Mouse (Mus musculus): ENCODE measurements around the gene Cbx1. TPM values are rescaled to one million over a fixed set of nuclear protein-coding genes. Genes with fewer than 3 reads are reported as not detected.
"Not testable (repeated sequence)": the region's sequence is repeated elsewhere in the genome, so short reads cannot be mapped to it uniquely, and the experiment has no call there.

Cbx1 gene
- polyA plus RNA-seq, 1 experiment: not detected

GRCm38 (mm10) chr11:96834127-96834526 lies 45.2 kb downstream of the Cbx1 start:
- no peak overlapping the region for H3K4me3 ChIP-seq (ENCODE audit: insufficient read depth, low read depth, low read length)
- no peak overlapping the region for H3K27ac ChIP-seq (ENCODE audit: insufficient read depth, low read depth, low read length)
- TF ChIP-seq CTCF (IDR thresholded peaks at IDR 0.05; ENCODE audit: insufficient read depth, low read depth, low read length): no peak
- H3K4me1 ChIP-seq (ENCODE audit: control insufficient read depth, insufficient read depth, low read length): no peaks in the 10 kb centered on the region
- 100% methylated on average over 1 of the region's 1 CpGs for WGBS

GRCm38 (mm10) chr11:96837298-96837697 lies 48.4 kb downstream of the Cbx1 start:
- no peak overlapping the region for H3K27ac ChIP-seq (ENCODE audit: insufficient read depth, low read depth, low read length)
- no peak overlapping the region for H3K4me3 ChIP-seq (ENCODE audit: insufficient read depth, low read depth, low read length)
- peaks cover 4% of the 10 kb centered on the region for H3K4me1 ChIP-seq (ENCODE audit: control insufficient read depth, insufficient read depth, low read length)
- TF ChIP-seq CTCF (IDR thresholded peaks at IDR 0.05; ENCODE audit: insufficient read depth, low read depth, low read length) (no peak), POLR2A (IDR thresholded peaks at IDR 0.05; ENCODE audit: insufficient read depth, low read depth, low read length) (no peak)
- 41% methylated on average over 9 of the region's 9 CpGs for WGBS

GRCm38 (mm10) chr11:96838341-96838740 lies 49.4 kb downstream of the Cbx1 start:
- Histone ChIP-seq H3K4me3 (ENCODE audit: insufficient read depth, low read depth, low read length) (no peak overlapping the region), H3K4me1 (ENCODE audit: control insufficient read depth, insufficient read depth, low read length) (peaks cover 4% of the 10 kb centered on the region), H3K27ac (ENCODE audit: insufficient read depth, low read depth, low read length) (no peak overlapping the region)
- TF ChIP-seq CTCF (IDR thresholded peaks at IDR 0.05; ENCODE audit: insufficient read depth, low read depth, low read length): no peak
- no peak for TF ChIP-seq POLR2A (IDR thresholded peaks at IDR 0.05; ENCODE audit: insufficient read depth, low read depth, low read length)
- 73% methylated on average over 4 of the region's 4 CpGs for WGBS

- WGBS: 87% methylated on average over 7 of the region's 7 CpGs
- no peak overlapping the region for H3K4me3 ChIP-seq (ENCODE audit: insufficient read depth, low read depth, low read length)
- no peak for TF ChIP-seq POLR2A (IDR thresholded peaks at IDR 0.05; ENCODE audit: insufficient read depth, low read depth, low read length)
- TF ChIP-seq CTCF (IDR thresholded peaks at IDR 0.05; ENCODE audit: insufficient read depth, low read depth, low read length): no peak
- H3K4me1 ChIP-seq (ENCODE audit: control insufficient read depth, insufficient read depth, low read length): peaks cover 4% of the 10 kb centered on the region
- H3K27ac ChIP-seq (ENCODE audit: insufficient read depth, low read depth, low read length): no peak overlapping the region
These were observed 50.5 kb downstream of the Cbx1 start for GRCm38 (mm10) chr11:96839428-96839827.

GRCm38 (mm10) chr11:96839877-96840276 lies 51.0 kb downstream of the Cbx1 start:
- 69% methylated on average over 3 of the region's 3 CpGs for WGBS
- Histone ChIP-seq H3K27ac (ENCODE audit: insufficient read depth, low read depth, low read length) (no peak overlapping the region), H3K4me1 (ENCODE audit: control insufficient read depth, insufficient read depth, low read length) (peaks cover 4% of the 10 kb centered on the region), H3K4me3 (ENCODE audit: insufficient read depth, low read depth, low read length) (no peak overlapping the region)
- no peak for TF ChIP-seq POLR2A (IDR thresholded peaks at IDR 0.05; ENCODE audit: insufficient read depth, low read depth, low read length)
- no peak for TF ChIP-seq CTCF (IDR thresholded peaks at IDR 0.05; ENCODE audit: insufficient read depth, low read depth, low read length)

- 37% methylated on average over 8 of the region's 8 CpGs for WGBS
- H3K4me1 ChIP-seq (ENCODE audit: control insufficient read depth, insufficient read depth, low read length): peaks cover 4% of the 10 kb centered on the region
- TF ChIP-seq POLR2A (IDR thresholded peaks at IDR 0.05; ENCODE audit: insufficient read depth, low read depth, low read length) (no peak), CTCF (IDR thresholded peaks at IDR 0.05; ENCODE audit: insufficient read depth, low read depth, low read length) (no peak)
- H3K4me3 ChIP-seq (ENCODE audit: insufficient read depth, low read depth, low read length): no peak overlapping the region
- H3K27ac ChIP-seq (ENCODE audit: insufficient read depth, low read depth, low read length): no peak overlapping the region
These were observed 51.4 kb downstream of the Cbx1 start for GRCm38 (mm10) chr11:96840290-96840689.

GRCm38 (mm10) chr11:96843627-96844026 lies 54.7 kb downstream of the Cbx1 start:
- H3K4me1 ChIP-seq (ENCODE audit: control insufficient read depth, insufficient read depth, low read length): peaks cover 4% of the 10 kb centered on the region
- TF ChIP-seq CTCF (IDR thresholded peaks at IDR 0.05; ENCODE audit: insufficient read depth, low read depth, low read length) (no peak), POLR2A (IDR thresholded peaks at IDR 0.05; ENCODE audit: insufficient read depth, low read depth, low read length) (no peak)
- WGBS: 59% methylated on average over 3 of the region's 3 CpGs
- no peak overlapping the region for H3K4me3 ChIP-seq (ENCODE audit: insufficient read depth, low read depth, low read length)
- no peak overlapping the region for H3K27ac ChIP-seq (ENCODE audit: insufficient read depth, low read depth, low read length)

GRCm38 (mm10) chr11:96847240-96847639 lies 58.3 kb downstream of the Cbx1 start:
- WGBS: 59% methylated on average over 3 of the region's 3 CpGs
- Histone ChIP-seq H3K4me1 (ENCODE audit: control insufficient read depth, insufficient read depth, low read length) (peaks cover 9% of the 10 kb centered on the region), H3K27ac (ENCODE audit: insufficient read depth, low read depth, low read length) (no peak overlapping the region), H3K4me3 (ENCODE audit: insufficient read depth, low read depth, low read length) (no peak overlapping the region)
- TF ChIP-seq POLR2A (IDR thresholded peaks at IDR 0.05; ENCODE audit: insufficient read depth, low read depth, low read length): no peak
- TF ChIP-seq CTCF (IDR thresholded peaks at IDR 0.05; ENCODE audit: insufficient read depth, low read depth, low read length): no peak

GRCm38 (mm10) chr11:96848694-96849093 lies 59.8 kb downstream of the Cbx1 start:
- Histone ChIP-seq H3K27ac (ENCODE audit: insufficient read depth, low read depth, low read length) (no peak overlapping the region), H3K4me3 (ENCODE audit: insufficient read depth, low read depth, low read length) (no peak overlapping the region), H3K4me1 (ENCODE audit: control insufficient read depth, insufficient read depth, low read length) (peaks cover 9% of the 10 kb centered on the region)
- 52% methylated on average over 9 of the region's 9 CpGs for WGBS
- TF ChIP-seq POLR2A (IDR thresholded peaks at IDR 0.05; ENCODE audit: insufficient read depth, low read depth, low read length): no peak

- H3K4me3 ChIP-seq (ENCODE audit: insufficient read depth, low read depth, low read length); H3K27ac ChIP-seq (ENCODE audit: insufficient read depth, low read depth, low read length); H3K4me1 ChIP-seq (ENCODE audit: control insufficient read depth, insufficient read depth, low read length): not testable (repeated sequence)
- 69% methylated on average over 5 of the region's 5 CpGs for WGBS
These were observed 60.2 kb downstream of the Cbx1 start for GRCm38 (mm10) chr11:96849145-96849544.
